Mouse (Mus musculus) small intestine, adult 2 months (tissue): Measurements from ENCODE around the gene Krt83.

Experiments
- CTCF ChIP-seq: fragments of 200-500 bp; IDR thresholded peaks from 2 replicates; pipeline ENCODE4 v1.5.1; 2012; ENCODE audit warnings: low read depth, mild to moderate bottlenecking, control low read depth, inconsistent platforms, low read length, moderate library complexity, mixed read lengths; ENCODE audit not compliant: insufficient replicate concordance, insufficient read length; ENCODE audit errors: extremely low read depth
- POLR2A ChIP-seq: fragments of 200-500 bp; IDR thresholded peaks from 2 replicates; pipeline ENCODE4 v1.6.1; 2012; ENCODE audit warnings: low read depth, mild to moderate bottlenecking, control low read depth, inconsistent platforms, low read length, moderate library complexity

- TF ChIP-seq CTCF (no peak), POLR2A (no peak)
Observed at GRCm38 (mm10) chr15:101485911-101486635, 5.2 kb downstream of the Krt83 start.
